Mouse (Mus musculus) granulocyte monocyte progenitor cell, adult 5-6 weeks (primary cell): ENCODE results near the gene Chrm1. TPM values are rescaled to one million over a fixed set of nuclear protein-coding genes. Genes with fewer than 3 reads are reported as not detected.
"Not testable (repeated sequence)": the region's sequence is repeated elsewhere in the genome, so short reads cannot be mapped to it uniquely, and the experiment has no call there.

Experiments
- ATAC-seq: replicated peaks from 2 replicates; pipeline ENCODE4 v1.8.0; 2016; ENCODE audit warnings: mild to moderate bottlenecking, moderate TSS enrichment, inconsistent platforms; ENCODE audit not compliant: poor library complexity, severe bottlenecking
- total RNA-seq, 2 experiments: library from RNA; stranded (forward) in 1 of 2; stranded (reverse) in 1 of 2; fragments of 200-712, 200-1000 nt in 1 of 2; fragments of >200 nt in 1 of 2; fragmentation: Nextera tagmentation in 1 of 2; gene quantifications; 2 replicates each; pipeline ENCODE4 v1.2.3; 2014 to 2017

The Chrm1 gene
- total RNA-seq, 2 experiments from 2014 or later: 0.04 TPM; not detected in 1

GRCm38 (mm10) chr19:8714653-8715481 is 51.3 kb downstream of the Chrm1 start:
- ATAC-seq: no peak

GRCm38 (mm10) chr19:8715868-8716766 is 52.5 kb downstream of the Chrm1 start:
- ATAC-seq: no peak

- no peak for ATAC-seq
These were observed 53.3 kb downstream of the Chrm1 start for GRCm38 (mm10) chr19:8716767-8717475.

GRCm38 (mm10) chr19:8718357-8718756 is 54.8 kb downstream of the Chrm1 start:
- ATAC-seq: peak; percentile 30

GRCm38 (mm10) chr19:8719037-8719436 is 55.4 kb downstream of the Chrm1 start:
- ATAC-seq: not testable (repeated sequence)

- no peak for ATAC-seq
These were observed 57.8 kb downstream of the Chrm1 start for GRCm38 (mm10) chr19:8721378-8721777.

- ATAC-seq: no peak
These were observed 58.4 kb downstream of the Chrm1 start for GRCm38 (mm10) chr19:8722021-8722420.

GRCm38 (mm10) chr19:8722559-8722906 is 58.9 kb downstream of the Chrm1 start:
- ATAC-seq: no peak

GRCm38 (mm10) chr19:8722907-8723573 is 59.5 kb downstream of the Chrm1 start, which contains the start of gene Slc3a2:
Gene Slc3a2, minus strand, starts transcription at chr19:8723369.
- peak; percentile 82 for ATAC-seq

- ATAC-seq: peak; percentile 17
These were observed 60.2 kb downstream of the Chrm1 start for GRCm38 (mm10) chr19:8723574-8724346.

- ATAC-seq: no peak
These were observed 60.8 kb downstream of the Chrm1 start for GRCm38 (mm10) chr19:8724392-8724791.

GRCm38 (mm10) chr19:8725081-8725613 is 61.6 kb downstream of the Chrm1 start:
- ATAC-seq: no peak

GRCm38 (mm10) chr19:8726609-8727390 is 63.2 kb downstream of the Chrm1 start:
- no peak for ATAC-seq

GRCm38 (mm10) chr19:8727495-8728114 is 64.0 kb downstream of the Chrm1 start:
- ATAC-seq: no peak

GRCm38 (mm10) chr19:8728335-8729099 is 64.9 kb downstream of the Chrm1 start:
- ATAC-seq: not testable (repeated sequence)
